Mouse (Mus musculus) liver, embryonic 11.5 days (tissue): ENCODE results near the gene Tns3. TPM values are rescaled to one million over a fixed set of nuclear protein-coding genes. Genes with fewer than 3 reads are reported as not detected.

Experiments
- ATAC-seq: fragments of 200-750 bp; cut with Nextera tagmentation; replicated peaks from 2 replicates; pipeline ENCODE4 v1.8.0; 2017; ENCODE audit warnings: moderate number of reproducible peaks, mild to moderate bottlenecking, moderate TSS enrichment, moderate library complexity; ENCODE audit not compliant: low FRiP score
- DNase-seq: peaks from one replicate; pipeline ENCODE4 v3.0.0-alpha.2; 2017; ENCODE audit warnings: low spot score
- H3K27ac ChIP-seq: fragments of 300-500 bp; sonication (generic); 2 replicates; pipeline ENCODE4 v1.5.1; 2014; ENCODE audit warnings: mild to moderate bottlenecking, low read depth, low read length, control low read depth
- H3K27me3 ChIP-seq: fragments of 300-500 bp; sonication (generic); replicated peaks from 2 replicates; pipeline ENCODE4 v1.6.1; 2014; ENCODE audit warnings: low read length, mixed read lengths; ENCODE audit not compliant: control insufficient read depth, insufficient read depth
- H3K36me3 ChIP-seq: fragments of 300-500 bp; sonication (generic); 2 replicates; pipeline ENCODE4 v1.6.1; 2014; ENCODE audit warnings: mild to moderate bottlenecking, low read length, moderate library complexity, mixed read lengths; ENCODE audit not compliant: control insufficient read depth, insufficient read depth
- H3K4me1 ChIP-seq: fragments of 300-500 bp; sonication (generic); replicated peaks from 2 replicates; pipeline ENCODE4 v1.6.1; 2014; ENCODE audit warnings: low read length, mixed read lengths; ENCODE audit not compliant: control insufficient read depth, insufficient read depth
- H3K4me2 ChIP-seq: fragments of 300-500 bp; sonication (generic); 2 replicates; pipeline ENCODE4 v1.6.1; 2014; ENCODE audit warnings: mild to moderate bottlenecking, control low read depth, moderate library complexity
- H3K4me3 ChIP-seq: fragments of 300-500 bp; sonication (generic); 2 replicates; pipeline ENCODE4 v1.5.1; 2014; ENCODE audit warnings: low read depth, low read length, control low read depth
- H3K9ac ChIP-seq: fragments of 300-500 bp; sonication (generic); 2 replicates; pipeline ENCODE4 v1.6.1; 2014; ENCODE audit warnings: low read depth, low read length, control low read depth
- H3K9me3 ChIP-seq: fragments of 300-500 bp; sonication (generic); 2 replicates; pipeline ENCODE4 v1.6.1; 2016; ENCODE audit warnings: low read length, inconsistent platforms, mixed read lengths; ENCODE audit not compliant: control insufficient read depth
- WGBS: fragments of 180-500 bp; shearing (Covaris S2); extraction: QIAGEN DNeasy Blood & Tissue Kit; methylation state at CpG from one replicate; pipeline ENCODE4 v1.1.7; 2014; 5-methylcytosine and 5-hydroxymethylcytosine counted together
- polyA plus RNA-seq: library from polyadenylated mRNA; unstranded; fragments of >200 nt; fragmentation: Nextera tagmentation; extraction: Ambion mirVana; gene quantifications from 2 replicates; pipeline ENCODE4 v1.2.1, GENCODE M21; 2014

The Tns3 gene
- polyA plus RNA-seq, 1 experiment from 2014 or later: 9.8 TPM

- H3K36me3 ChIP-seq: no peaks in the 10 kb centered on the region
- DNase-seq (no peak), ATAC-seq (no peak)
- 66% methylated on average over 3 of the region's 3 CpGs for WGBS
- H3K9ac ChIP-seq: no peak overlapping the region
- no peak overlapping the region for H3K4me2 ChIP-seq
- no peak overlapping the region for H3K4me3 ChIP-seq
- H3K27ac ChIP-seq: no peak overlapping the region
- H3K4me1 ChIP-seq: peaks cover under 1% of the 10 kb centered on the region
- no peaks in the 10 kb centered on the region for H3K9me3 ChIP-seq
- H3K27me3 ChIP-seq: no peaks in the 10 kb centered on the region
Measured at GRCm38 (mm10) chr11:8686501-8686900, 22.2 kb upstream of the Tns3 start.

GRCm38 (mm10) chr11:8686061-8686460 is 21.7 kb upstream of the Tns3 start:
- no peak overlapping the region for H3K27ac ChIP-seq
- H3K36me3 ChIP-seq: no peaks in the 10 kb centered on the region
- 88% methylated on average over 1 of the region's 1 CpGs for WGBS
- no peaks in the 10 kb centered on the region for H3K27me3 ChIP-seq
- no peak for ATAC-seq
- no peaks in the 10 kb centered on the region for H3K9me3 ChIP-seq
- H3K4me1 ChIP-seq: no peaks in the 10 kb centered on the region; the same call in 1 of the 2 replicates
- DNase-seq: no peak
- no peak overlapping the region for H3K4me3 ChIP-seq
- H3K9ac ChIP-seq: no peak overlapping the region
- no peak overlapping the region for H3K4me2 ChIP-seq

GRCm38 (mm10) chr11:8685195-8685594 is 20.9 kb upstream of the Tns3 start:
- DNase-seq (no peak), ATAC-seq (peak; percentile 15; the same call in 1 of the 2 replicates)
- Histone ChIP-seq H3K9ac (no peak overlapping the region), H3K4me3 (no peak overlapping the region), H3K4me1 (no peaks in the 10 kb centered on the region; the same call in 1 of the 2 replicates), H3K27me3 (no peaks in the 10 kb centered on the region), H3K4me2 (no peak overlapping the region), H3K9me3 (no peaks in the 10 kb centered on the region), H3K36me3 (no peaks in the 10 kb centered on the region), H3K27ac (no peak overlapping the region)
- WGBS: 20% methylated on average over 3 of the region's 3 CpGs

- WGBS: 78% methylated on average over 5 of the region's 5 CpGs
- no peak for DNase-seq
- Histone ChIP-seq H3K9ac (no peak overlapping the region), H3K4me3 (no peak overlapping the region), H3K9me3 (no peaks in the 10 kb centered on the region), H3K27me3 (no peaks in the 10 kb centered on the region), H3K4me1 (no peaks in the 10 kb centered on the region; the same call in 1 of the 2 replicates), H3K36me3 (no peaks in the 10 kb centered on the region), H3K4me2 (no peak overlapping the region), H3K27ac (no peak overlapping the region)
- no peak for ATAC-seq
Measured at GRCm38 (mm10) chr11:8684262-8684661, 19.9 kb upstream of the Tns3 start.

GRCm38 (mm10) chr11:8681356-8681755 is 17.0 kb upstream of the Tns3 start:
- DNase-seq (no peak), ATAC-seq (no peak)
- 77% methylated on average over 3 of the region's 3 CpGs for WGBS
- Histone ChIP-seq H3K4me3 (no peak overlapping the region), H3K27me3 (no peaks in the 10 kb centered on the region), H3K9ac (no peak overlapping the region), H3K4me1 (no peaks in the 10 kb centered on the region), H3K36me3 (no peaks in the 10 kb centered on the region), H3K4me2 (no peak overlapping the region), H3K27ac (no peak overlapping the region), H3K9me3 (no peaks in the 10 kb centered on the region)

GRCm38 (mm10) chr11:8680650-8681049 is 16.3 kb upstream of the Tns3 start:
- no peak overlapping the region for H3K9ac ChIP-seq
- no peaks in the 10 kb centered on the region for H3K4me1 ChIP-seq
- H3K4me2 ChIP-seq: no peak overlapping the region
- DNase-seq (no peak), ATAC-seq (no peak)
- no peaks in the 10 kb centered on the region for H3K27me3 ChIP-seq
- H3K4me3 ChIP-seq: no peak overlapping the region
- WGBS: 66% methylated on average over 7 of the region's 7 CpGs
- H3K27ac ChIP-seq: no peak overlapping the region
- H3K9me3 ChIP-seq: no peaks in the 10 kb centered on the region
- H3K36me3 ChIP-seq: no peaks in the 10 kb centered on the region

GRCm38 (mm10) chr11:8679221-8679620 is 14.9 kb upstream of the Tns3 start:
- H3K4me2 ChIP-seq: no peak overlapping the region
- H3K36me3 ChIP-seq: no peaks in the 10 kb centered on the region
- no peaks in the 10 kb centered on the region for H3K9me3 ChIP-seq
- DNase-seq (no peak), ATAC-seq (no peak)
- no peaks in the 10 kb centered on the region for H3K4me1 ChIP-seq
- no peak overlapping the region for H3K27ac ChIP-seq
- 75% methylated on average over 5 of the region's 5 CpGs for WGBS
- H3K27me3 ChIP-seq: no peaks in the 10 kb centered on the region
- no peak overlapping the region for H3K4me3 ChIP-seq
- H3K9ac ChIP-seq: no peak overlapping the region

GRCm38 (mm10) chr11:8678260-8678995 is 14.1 kb upstream of the Tns3 start:
- no peak overlapping the region for H3K4me2 ChIP-seq
- 69% methylated on average over 12 of the region's 12 CpGs for WGBS
- ATAC-seq (no peak), DNase-seq (no peak)
- no peaks in the 10 kb centered on the region for H3K36me3 ChIP-seq
- no peak overlapping the region for H3K9ac ChIP-seq
- H3K9me3 ChIP-seq: no peaks in the 10 kb centered on the region
- H3K27me3 ChIP-seq: no peaks in the 10 kb centered on the region
- H3K27ac ChIP-seq: no peak overlapping the region
- no peaks in the 10 kb centered on the region for H3K4me1 ChIP-seq
- H3K4me3 ChIP-seq: no peak overlapping the region
